Comparison of ENCODE assay signal across 8 mouse cellular contexts in the genomic region with DNA sequence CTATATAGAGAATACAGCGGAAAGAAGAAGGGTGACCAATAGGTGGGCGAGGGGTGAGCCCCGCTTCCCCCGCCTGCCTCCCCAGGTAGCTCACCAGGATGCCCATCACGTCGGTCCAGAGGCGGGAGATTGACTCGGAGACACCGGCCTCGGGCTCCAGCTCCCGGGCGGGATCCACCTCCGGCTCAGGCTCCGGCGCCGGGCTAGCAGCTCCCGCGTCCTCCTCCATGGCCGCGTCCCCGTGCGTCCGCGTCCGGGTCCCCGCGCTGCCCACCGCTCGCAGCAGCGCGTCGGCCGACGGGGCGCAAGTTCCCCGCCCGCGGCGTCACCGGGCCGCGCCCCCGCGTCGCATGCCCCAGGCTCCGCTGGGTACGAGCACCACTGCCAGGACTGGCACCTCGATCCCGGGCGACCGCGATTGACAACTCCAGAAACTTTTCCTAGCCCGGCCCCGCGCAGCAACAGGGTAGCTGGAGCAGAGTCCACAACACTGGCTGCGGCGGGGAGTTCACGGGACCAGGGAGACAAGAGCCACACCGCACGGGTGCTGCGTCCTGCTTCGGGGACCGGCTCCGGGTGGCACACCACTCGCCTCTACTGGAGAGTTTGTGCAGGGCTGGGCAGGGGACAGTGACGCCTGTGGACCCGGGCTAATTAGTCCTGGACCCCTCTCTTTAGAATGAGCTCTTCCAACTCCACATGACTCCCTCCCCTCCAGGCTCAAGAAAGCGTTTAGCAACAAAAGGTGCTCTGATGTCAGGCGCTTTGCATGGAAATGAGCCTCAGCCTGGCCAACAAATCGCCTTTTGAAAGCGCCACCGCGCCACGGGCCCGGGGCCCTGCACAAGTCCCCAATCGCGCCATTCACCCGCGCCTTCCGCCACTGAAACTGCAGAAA. TPM values are rescaled to one million over a fixed set of nuclear protein-coding genes. Genes with fewer than 3 reads are reported as not detected.
DNase-seq lines count a peak whose midpoint lies in the region; ATAC-seq and TF ChIP-seq lines count a peak whose summit lies in the region.

Sash1 (minus strand) TSS at position 441 of the 898 bp plus-strand sequence.

- under 1% methylated on average over 79 of the region's 80 CpGs for WGBS in hindbrain, embryonic 15.5 days

- H3K36me3 ChIP-seq in hindbrain, embryonic 15.5 days = no peaks in the 10 kb centered on the region

- intact Hi-C loops in gastrocnemius, adult 2 months (cut with DNase I) = no loop called here

- peak within 1 kb of the TSS; percentile 97 for H3K27ac ChIP-seq in gastrocnemius, adult 2 months
- H3K27ac ChIP-seq in hindbrain, embryonic 15.5 days (replicated peaks) = peak within 1 kb of the TSS; percentile 83

- peaks cover 3% of the 10 kb centered on the region; the same call in 1 of the 2 replicates for H3K27me3 ChIP-seq in hindbrain, embryonic 15.5 days

- H3K9me3 ChIP-seq in hindbrain, embryonic 15.5 days = no peaks in the 10 kb centered on the region

- DNase-seq in ZHBTc4 (ENCODE audit: low read depth, low spot score) = peak; percentile 96
- peak; percentile 35 to 41 for DNase-seq in cerebellum, postnatal 36 days
- peak; percentile 89 for DNase-seq in gastrocnemius, adult 2 months
- DNase-seq in left cerebral cortex, adult 11 months (ENCODE audit: low spot score) = peak; percentile 47
- DNase-seq in lung, postnatal 25 days (ENCODE audit: low spot score) = peak; percentile 93
- DNase-seq in retina, postnatal 1 day = peak; percentile 96
- DNase-seq in thymus, postnatal 36 days = peak; percentile 9 to 13

- ATAC-seq in hindbrain, embryonic 15.5 days (ENCODE audit: low FRiP score, low read depth) = peak; percentile 94

- H3K4me1 ChIP-seq in hindbrain, embryonic 15.5 days (replicated peaks) = peaks cover 11% of the 10 kb centered on the region

- peak within 1 kb of the TSS; percentile 88 for H3K4me3 ChIP-seq in gastrocnemius, adult 2 months
- peak within 1 kb of the TSS; percentile 65 for H3K4me3 ChIP-seq in hindbrain, embryonic 15.5 days

- H3K9ac ChIP-seq in hindbrain, embryonic 15.5 days = peak within 1 kb of the TSS; percentile 40

- H3K4me2 ChIP-seq in hindbrain, embryonic 15.5 days = peak within 1 kb of the TSS; percentile 92

- TF ChIP-seq CTCF in gastrocnemius, adult 2 months (IDR thresholded peaks at IDR 0.05) = no peak

RNA-seq across cellular contexts. Expression of gene Sash1, which starts in this region (rescaled TPM):
- total RNA-seq in gastrocnemius, adult 2 months (2021) = 10 to 100 TPM; 10.6 to 17.9 TPM
- polyA plus RNA-seq in hindbrain, embryonic 15.5 days (2015; fragmentation: Nextera tagmentation; extraction: Ambion mirVana) = 3.1 and 3.3 TPM in 2 replicates

Comparison
In these comparisons a context has a peak if more than half of its experiments do, and no peak if none do; other contexts are left out.
1. Peak in every context shown above with its lines: DNase-seq, ATAC-seq, H3K4me3 ChIP-seq and H3K27ac ChIP-seq.
2. DNase-seq: peak in every context shown above with its lines; median percentile 96 in ZHBTc4; 96 in retina, postnatal 1 day; 93 in lung, postnatal 25 days; 89 in gastrocnemius, adult 2 months; 47 in left cerebral cortex, adult 11 months; 38 in cerebellum, postnatal 36 days; 11 in thymus, postnatal 36 days.